Mouse (Mus musculus) urinary bladder, postnatal 36 days (tissue): ENCODE measurements around the gene Ctla4.

Experiments used
- DNase-seq, 2 experiments: peaks; one replicate each; pipeline ENCODE4 v3.0.0; 2022; ENCODE audit warnings: low spot score in 2 of 2, mixed read lengths in 1 of 2

Gene Ctla4

DNA sequence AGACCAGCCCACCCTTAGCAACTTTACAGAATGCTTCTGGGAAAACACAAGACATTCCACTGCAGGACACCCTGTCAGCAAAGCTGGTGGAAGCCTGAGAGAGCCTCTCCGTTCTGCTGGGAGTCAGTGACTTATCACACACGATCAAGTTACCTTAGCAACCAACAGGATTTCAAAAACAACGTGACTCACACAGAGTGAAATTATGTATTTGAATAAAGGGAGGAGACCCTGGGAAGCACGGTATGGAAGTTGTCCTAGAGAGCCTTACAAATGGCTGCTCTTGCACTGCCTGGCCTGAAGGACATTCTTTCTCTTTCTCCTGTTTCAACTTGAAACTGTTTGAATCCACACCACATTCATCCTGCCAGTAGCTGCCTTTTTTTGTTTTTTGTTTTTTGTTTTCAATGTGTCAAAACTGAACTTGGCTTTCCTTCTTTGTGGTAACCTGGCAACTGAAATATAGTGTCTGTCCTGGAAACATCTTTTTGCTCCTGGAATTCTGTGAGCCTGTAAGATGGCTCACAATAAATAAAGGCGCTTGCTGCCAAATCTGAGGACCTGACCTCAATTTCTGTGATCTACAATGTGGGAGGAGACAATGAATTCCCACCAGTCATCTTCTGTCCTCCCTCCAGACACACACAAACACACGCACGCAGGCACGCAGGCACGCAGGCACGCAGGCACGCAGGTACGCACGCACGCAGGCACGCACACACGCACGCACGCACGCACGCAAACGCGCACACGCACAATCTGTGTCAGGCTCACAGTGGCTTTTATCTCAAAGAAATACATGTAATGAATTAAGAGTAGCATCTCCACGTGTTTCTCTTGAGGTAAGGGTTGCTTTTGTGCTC is 33.9 kb downstream of the Ctla4 start:
- DNase-seq, result no peak

- DNase-seq, result no peak
Observed at GRCm38 (mm10) chr1:60929036-60929435, 42.2 kb downstream of the Ctla4 start.

DNA sequence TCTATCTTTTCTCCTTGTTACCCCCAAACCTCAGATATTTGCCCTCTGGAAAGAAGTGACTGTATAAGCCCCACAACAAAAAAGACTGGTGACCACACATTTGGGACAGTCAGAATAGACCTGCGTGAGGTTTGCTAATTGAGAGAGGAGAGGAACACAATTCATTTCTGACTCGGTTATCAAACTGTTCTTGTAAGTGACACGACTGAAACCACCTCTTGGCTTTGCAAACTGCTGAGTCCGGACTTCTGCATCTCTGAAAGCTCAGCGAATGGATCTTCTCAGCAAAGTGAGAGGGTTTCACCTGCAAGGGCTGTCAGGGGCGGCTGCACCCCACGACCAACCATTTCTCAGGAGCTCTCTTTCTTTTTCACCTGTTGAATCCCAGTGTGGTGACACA is 43.6 kb downstream of the Ctla4 start:
- no peak for DNase-seq

- DNase-seq, result no peak
Observed at GRCm38 (mm10) chr1:60935968-60936581, 49.3 kb downstream of the Ctla4 start.

- no peak for DNase-seq
Observed at GRCm38 (mm10) chr1:60936963-60937711, 50.3 kb downstream of the Ctla4 start.

GRCm38 (mm10) chr1:60938256-60938655 is 51.5 kb downstream of the Ctla4 start:
- no peak for DNase-seq

DNA sequence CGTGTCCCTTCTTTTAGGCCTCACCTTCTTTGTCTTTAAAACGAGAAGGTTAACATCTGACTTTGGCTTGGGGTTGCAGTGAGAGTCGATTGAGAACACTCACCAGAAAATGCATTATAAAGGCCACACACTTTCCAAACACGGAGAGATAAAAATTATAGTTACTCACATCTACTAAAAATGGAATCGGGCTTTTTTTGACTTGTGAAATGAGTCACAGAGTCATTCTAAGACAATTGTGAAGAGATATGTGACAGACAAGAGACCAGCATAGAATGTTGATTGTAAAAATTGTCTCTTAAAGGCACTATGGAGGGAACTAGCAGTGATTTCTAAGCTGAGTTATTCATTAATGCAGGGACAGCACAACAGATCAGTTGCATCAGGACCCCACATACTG is 52.2 kb downstream of the Ctla4 start:
- DNase-seq, result no peak

GRCm38 (mm10) chr1:60940023-60940422 is 53.2 kb downstream of the Ctla4 start:
- no peak for DNase-seq

- no peak for DNase-seq
Observed at GRCm38 (mm10) chr1:60940620-60941019, 53.8 kb downstream of the Ctla4 start.

DNA sequence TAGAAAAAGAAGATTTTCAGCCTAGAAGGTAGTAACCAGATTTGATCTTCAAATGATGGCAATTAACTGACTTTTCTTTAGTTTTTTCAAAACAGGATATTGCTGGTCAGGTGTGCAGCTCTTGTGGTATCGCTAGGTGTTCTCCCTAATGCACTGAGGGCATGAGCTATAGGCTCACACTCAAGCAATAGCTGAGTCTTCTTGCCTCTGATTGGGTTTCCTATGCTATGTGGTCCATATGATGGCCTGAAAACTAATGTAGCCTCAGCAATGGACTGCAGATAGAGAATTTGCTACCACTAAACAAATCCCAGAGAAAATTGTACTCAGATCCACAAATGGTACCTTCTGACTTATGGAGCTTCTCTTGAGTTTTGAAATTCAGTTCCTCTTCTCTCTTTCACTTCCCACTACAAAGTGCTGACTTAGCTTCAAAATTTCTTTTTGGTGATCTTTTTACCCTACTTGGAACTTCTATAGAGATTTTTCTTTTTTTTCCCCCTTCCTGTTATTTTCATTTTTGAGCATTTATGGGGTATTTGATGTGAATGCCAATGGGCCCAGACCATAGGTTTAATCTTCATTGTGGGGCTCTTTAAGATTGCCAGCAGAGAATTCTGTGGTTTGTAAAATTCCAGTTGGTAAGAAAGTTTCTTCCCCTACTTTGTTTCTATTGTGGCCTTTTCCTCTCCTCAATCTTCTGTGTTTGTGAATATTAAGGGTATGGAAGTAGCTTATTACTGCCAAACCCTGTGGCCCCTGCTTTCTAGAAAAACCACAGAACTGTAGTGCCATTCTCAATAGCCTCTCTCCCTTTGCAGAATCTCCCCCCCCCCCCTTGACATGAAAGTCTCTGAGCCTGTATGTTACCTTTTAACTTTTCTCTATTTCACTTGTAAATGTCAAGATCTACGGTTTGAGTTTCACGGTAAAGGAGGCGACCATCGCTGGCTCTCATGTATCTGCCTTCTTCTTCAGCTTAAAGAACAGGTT is 54.6 kb downstream of the Ctla4 start:
- DNase-seq, result no peak

GRCm38 (mm10) chr1:60942921-60943320 is 56.1 kb downstream of the Ctla4 start:
- no peak for DNase-seq

- no peak for DNase-seq
Observed at GRCm38 (mm10) chr1:60945633-60946401, 59.0 kb downstream of the Ctla4 start.

DNA sequence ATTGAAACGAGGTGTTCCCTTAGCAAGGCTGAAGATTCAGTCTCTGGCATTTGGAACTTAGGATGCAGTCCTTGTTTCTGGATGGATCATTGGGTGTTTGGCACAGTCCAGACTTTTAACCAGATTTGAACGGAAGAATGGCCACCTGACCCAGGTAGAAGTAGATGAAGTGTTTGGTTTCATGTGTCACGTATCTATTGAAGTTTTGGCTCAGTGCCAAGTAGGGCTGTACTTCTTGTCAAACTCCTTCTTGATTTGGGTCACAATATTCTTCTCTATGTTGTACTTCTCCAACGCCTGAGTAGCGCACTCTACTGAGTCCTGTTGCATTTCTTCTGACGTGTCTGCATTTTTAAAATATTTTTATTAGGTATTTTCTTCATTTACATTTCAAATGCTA is 61.3 kb downstream of the Ctla4 start:
- DNase-seq, result no peak

DNA sequence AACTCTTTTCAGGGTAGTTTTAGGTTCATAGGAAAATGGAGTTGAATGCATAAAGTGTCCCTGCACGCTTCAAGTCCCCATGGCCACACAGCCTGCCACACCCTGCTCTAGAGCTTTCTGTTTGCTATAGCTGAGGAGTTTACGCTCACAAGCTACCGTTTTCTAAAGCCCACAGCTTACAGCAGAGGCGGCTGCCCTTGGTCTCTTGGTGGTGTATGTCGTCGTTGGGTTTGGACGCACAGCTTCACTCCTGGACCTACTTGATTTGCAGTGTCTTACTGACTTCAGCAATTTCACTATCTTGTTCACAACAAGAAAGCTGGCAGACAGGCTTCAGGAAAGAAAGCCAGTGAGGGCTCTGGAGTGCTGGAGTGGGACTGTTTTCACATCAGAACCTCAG is 66.2 kb downstream of the Ctla4 start:
- DNase-seq, result no peak

DNA sequence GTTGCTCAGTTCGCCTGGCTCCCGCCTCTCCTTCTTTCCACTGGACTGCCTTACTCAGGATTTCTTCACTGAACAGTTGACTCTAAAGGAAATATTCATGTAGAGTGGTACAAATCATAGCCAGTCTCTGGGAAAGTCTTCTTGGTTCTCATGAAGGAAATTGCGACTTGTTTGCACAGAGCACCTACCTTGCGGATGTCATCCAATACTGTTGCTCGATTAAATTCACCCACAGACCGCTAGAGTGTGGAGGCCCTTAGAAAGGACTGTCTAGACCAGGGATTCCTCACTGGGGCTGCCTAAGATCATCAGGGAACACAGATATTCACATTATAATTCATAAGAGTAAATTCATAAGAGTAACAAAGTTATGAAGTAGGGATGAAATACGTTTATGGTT is 66.9 kb downstream of the Ctla4 start:
- no peak for DNase-seq

DNA sequence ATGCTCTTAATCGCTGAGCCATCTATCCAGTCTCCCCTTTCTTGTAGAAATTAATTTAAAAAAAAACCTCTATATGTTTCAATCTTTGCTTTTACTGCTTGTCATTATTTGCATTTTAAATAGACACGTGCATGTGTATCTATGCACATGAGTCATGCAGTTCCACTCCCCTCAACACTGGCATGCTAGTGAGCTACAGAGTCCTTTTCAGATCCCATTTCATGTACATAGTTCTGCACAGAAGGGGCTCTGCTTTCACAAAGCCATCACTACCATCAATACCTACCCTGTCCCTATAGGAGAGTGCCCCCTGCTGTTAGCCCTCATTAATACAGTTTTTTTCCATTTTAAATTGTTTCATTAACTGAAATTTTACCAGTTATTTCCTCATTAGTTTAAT is 68.0 kb downstream of the Ctla4 start:
- DNase-seq, result no peak

- no peak for DNase-seq
Observed at GRCm38 (mm10) chr1:60955186-60955585, 68.4 kb downstream of the Ctla4 start.

GRCm38 (mm10) chr1:60956196-60956595 is 69.4 kb downstream of the Ctla4 start:
- no peak for DNase-seq

DNA sequence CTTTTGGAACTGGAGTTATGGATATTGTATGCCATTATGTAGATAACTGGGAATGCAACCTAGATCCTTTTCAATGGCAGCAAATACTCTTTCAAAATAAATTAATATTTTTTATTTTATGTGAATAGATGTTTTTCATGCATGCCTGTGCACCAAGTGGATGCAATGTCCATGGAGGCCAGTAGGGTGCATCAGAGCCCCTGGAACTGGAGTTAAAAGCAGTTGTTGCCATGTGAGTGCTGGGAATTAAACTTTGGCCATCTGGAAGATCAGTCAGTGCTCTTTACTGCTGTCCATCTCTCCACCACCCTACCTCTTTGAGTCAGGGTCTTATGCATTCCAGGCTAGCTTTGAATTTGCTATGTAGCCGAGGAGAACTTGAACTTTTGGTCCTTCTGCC is 71.5 kb downstream of the Ctla4 start:
- DNase-seq, result no peak

DNA sequence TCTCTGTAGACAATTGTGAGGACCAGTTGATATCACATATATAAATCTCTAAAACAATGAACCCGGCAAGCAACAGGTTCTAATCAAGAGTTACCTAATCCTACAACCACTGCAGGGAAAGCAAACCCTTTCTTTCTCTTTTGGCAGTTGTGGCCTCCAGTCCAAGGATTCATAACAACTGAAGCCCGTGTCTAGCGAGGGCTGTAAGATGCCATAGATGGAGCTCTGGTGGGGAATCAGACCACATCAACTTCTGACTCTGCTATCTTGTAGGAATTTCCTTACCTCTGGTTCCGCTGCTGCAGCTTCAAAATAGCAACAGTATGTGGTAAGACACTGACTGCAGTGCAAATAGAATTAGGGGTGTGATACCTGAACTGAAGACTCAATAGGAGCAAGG is 72.4 kb downstream of the Ctla4 start:
- no peak for DNase-seq

DNA sequence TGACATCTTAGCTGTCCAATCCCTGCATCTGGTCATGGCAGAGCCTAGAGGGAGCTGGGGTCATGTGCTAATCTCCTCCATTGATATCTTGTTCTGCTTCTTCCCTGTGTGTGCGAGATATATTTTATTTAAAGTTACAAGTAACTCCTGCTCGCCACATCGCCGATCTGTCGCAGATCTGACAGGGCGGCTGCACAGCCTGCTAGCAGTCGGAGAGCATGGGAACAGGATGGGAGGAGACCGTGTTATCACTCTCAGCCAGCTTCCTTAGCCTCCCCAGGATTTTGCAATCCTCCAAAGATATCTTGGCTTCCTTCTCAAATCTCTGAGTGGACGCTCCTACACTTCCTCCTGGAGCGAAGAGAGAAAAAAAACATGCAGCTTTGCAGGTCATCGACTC is 73.7 kb downstream of the Ctla4 start:
- peak in 1 of 2 experiments; percentile 43 for DNase-seq
